Mouse (Mus musculus) spleen, adult 2 months (tissue): ENCODE measurements around the gene 4930558K02Rik. TPM values are rescaled to one million over a fixed set of nuclear protein-coding genes. Genes with fewer than 3 reads are reported as not detected.

ENCODE experiments used
- DNase-seq, 2 experiments: peaks; one replicate each; pipeline versions ENCODE4 v3.0.0 to v3.0.0-alpha.2; 2012 to 2021; ENCODE audit warnings: low spot score in 2 of 2, low read depth in 1 of 2
- H3K27ac ChIP-seq: fragments of 200-500 bp; 2 replicates; pipeline ENCODE4 v1.5.1; 2012; ENCODE audit warnings: low read length, inconsistent platforms; ENCODE audit not compliant: insufficient read depth
- H3K27me3 ChIP-seq: fragments of 200-500 bp; 2 replicates; pipeline ENCODE4 v1.6.1; 2012; ENCODE audit warnings: mild to moderate bottlenecking, moderate library complexity, low read length, inconsistent platforms; ENCODE audit not compliant: control insufficient read depth, insufficient read depth
- H3K36me3 ChIP-seq: fragments of 200-500 bp; 2 replicates; pipeline ENCODE4 v1.6.1; 2012; ENCODE audit warnings: mild to moderate bottlenecking, low read length, inconsistent platforms; ENCODE audit not compliant: control insufficient read depth, insufficient read depth
- H3K4me1 ChIP-seq: fragments of 200-500 bp; 2 replicates; pipeline ENCODE4 v1.6.1; 2011; ENCODE audit warnings: inconsistent platforms; ENCODE audit not compliant: control insufficient read depth, insufficient read depth, insufficient read length
- H3K4me3 ChIP-seq: fragments of 200-500 bp; 2 replicates; pipeline ENCODE4 v1.5.1; 2011; ENCODE audit warnings: mild to moderate bottlenecking, inconsistent platforms; ENCODE audit not compliant: insufficient read depth, insufficient read length; ENCODE audit errors: extremely low read depth
- CTCF ChIP-seq: fragments of 200-500 bp; IDR thresholded peaks from 2 replicates; pipeline ENCODE4 v1.5.1; 2011; ENCODE audit warnings: mild to moderate bottlenecking, inconsistent platforms; ENCODE audit not compliant: insufficient read depth, insufficient read length, insufficient replicate concordance; ENCODE audit errors: extremely low read depth
- POLR2A ChIP-seq: fragments of 200-500 bp; IDR thresholded peaks from 2 replicates; pipeline ENCODE4 v1.6.1; 2011; ENCODE audit warnings: low read depth, low read length, inconsistent platforms
- WGBS: fragments of 180-500 bp; shearing (Covaris S2); methylation state at CpG from one replicate; pipeline ENCODE4 v1.1.7; 2018; 5-methylcytosine and 5-hydroxymethylcytosine counted together
- polyA plus RNA-seq: library from polyadenylated mRNA; depleted of rRNA; stranded (reverse); fragments of >200 nt; gene quantifications from 2 replicates; pipeline ENCODE4 v1.2.3, GENCODE M21; 2012; rRNA removed

4930558K02Rik gene
- polyA plus RNA-seq, 1 experiment = not detected

GRCm38 (mm10) chr1:161900129-161900528 lies 79.3 kb downstream of the 4930558K02Rik start:
- no peaks in the 10 kb centered on the region for H3K36me3 ChIP-seq
- 43% methylated on average over 2 of the region's 2 CpGs for WGBS
- H3K4me1 ChIP-seq = peaks cover 2% of the 10 kb centered on the region; the same call in 1 of the 2 replicates
- no peak overlapping the region for H3K4me3 ChIP-seq
- TF ChIP-seq CTCF (no peak), POLR2A (no peak)
- H3K27me3 ChIP-seq = no peaks in the 10 kb centered on the region
- H3K27ac ChIP-seq = no peak overlapping the region
- peak in 1 of 2 experiments; percentile 20 for DNase-seq

GRCm38 (mm10) chr1:161897235-161897634 lies 82.2 kb downstream of the 4930558K02Rik start:
- H3K27ac ChIP-seq = no peak overlapping the region
- no peaks in the 10 kb centered on the region for H3K27me3 ChIP-seq
- H3K36me3 ChIP-seq = no peaks in the 10 kb centered on the region
- H3K4me1 ChIP-seq = peaks cover 11% of the 10 kb centered on the region
- H3K4me3 ChIP-seq = no peak overlapping the region
- DNase-seq = no peak
- TF ChIP-seq CTCF (no peak), POLR2A (no peak)
- WGBS = 47% methylated on average over 8 of the region's 8 CpGs

- Histone ChIP-seq H3K27me3 (no peaks in the 10 kb centered on the region), H3K4me1 (peaks cover 11% of the 10 kb centered on the region), H3K27ac (no peak overlapping the region), H3K4me3 (no peak overlapping the region), H3K36me3 (no peaks in the 10 kb centered on the region)
- WGBS = 43% methylated on average over 10 of the region's 10 CpGs
- TF ChIP-seq CTCF (no peak), POLR2A (no peak)
- peak; percentile 48 for DNase-seq
These were observed 83.3 kb downstream of the 4930558K02Rik start for GRCm38 (mm10) chr1:161896130-161896529.

GRCm38 (mm10) chr1:161895014-161895413 lies 84.4 kb downstream of the 4930558K02Rik start:
- no peak overlapping the region for H3K4me3 ChIP-seq
- H3K4me1 ChIP-seq = peaks cover 11% of the 10 kb centered on the region
- no peak overlapping the region for H3K27ac ChIP-seq
- no peaks in the 10 kb centered on the region for H3K36me3 ChIP-seq
- H3K27me3 ChIP-seq = no peaks in the 10 kb centered on the region
- TF ChIP-seq POLR2A = no peak
- no peak for TF ChIP-seq CTCF
- DNase-seq = no peak
- WGBS = 96% methylated on average over 3 of the region's 3 CpGs

GRCm38 (mm10) chr1:161894553-161894952 lies 84.9 kb downstream of the 4930558K02Rik start:
- H3K27me3 ChIP-seq = no peaks in the 10 kb centered on the region
- TF ChIP-seq POLR2A (no peak), CTCF (no peak)
- no peak overlapping the region for H3K4me3 ChIP-seq
- no peak for DNase-seq
- no peak overlapping the region for H3K27ac ChIP-seq
- peaks cover 11% of the 10 kb centered on the region for H3K4me1 ChIP-seq
- WGBS = 9% methylated on average over 2 of the region's 2 CpGs
- H3K36me3 ChIP-seq = no peaks in the 10 kb centered on the region

- Histone ChIP-seq H3K36me3 (no peaks in the 10 kb centered on the region), H3K27me3 (no peaks in the 10 kb centered on the region), H3K4me3 (no peak overlapping the region), H3K27ac (peak overlapping the region; percentile 40; the same call in 1 of the 2 replicates), H3K4me1 (peaks cover 11% of the 10 kb centered on the region)
- TF ChIP-seq POLR2A (no peak), CTCF (no peak)
- peak in 1 of 2 experiments; percentile 29 for DNase-seq
- WGBS = 5% methylated on average over 2 of the region's 2 CpGs
These were observed 85.3 kb downstream of the 4930558K02Rik start for GRCm38 (mm10) chr1:161894126-161894525.

Other genes starting within 250 kb of the 4930558K02Rik start
- 1.1 and 1.2 TPM in 2 replicates for gene Fasl, start 191.1 kb downstream of the 4930558K02Rik start, polyA plus RNA-seq
- gene Suco, start 103.0 kb downstream of the 4930558K02Rik start, polyA plus RNA-seq = 2.5 and 3.1 TPM in 2 replicates
- gene Pigc, start 10.4 kb downstream of the 4930558K02Rik start, polyA plus RNA-seq = 10.2 and 10.7 TPM in 2 replicates